Mouse (Mus musculus) common myeloid progenitor, adult 5-6 weeks (primary cell): Measurements from ENCODE around the gene Gm48551. TPM values are rescaled to one million over a fixed set of nuclear protein-coding genes. Genes with fewer than 3 reads are reported as not detected.

Experiments
- ATAC-seq: replicated peaks from 2 replicates; pipeline ENCODE4 v1.8.0; 2016; ENCODE audit warnings: low read depth, mild to moderate bottlenecking, moderate TSS enrichment, inconsistent platforms; ENCODE audit not compliant: poor library complexity, severe bottlenecking
- total RNA-seq: library from RNA; stranded (forward); fragments of 200-1000, 187-1606 nt; gene quantifications from 2 replicates; pipeline ENCODE4 v1.2.3, GENCODE M21; 2017

Gene Gm48551
- total RNA-seq, 1 experiment from 2014 or later: 2.4 TPM

DNA sequence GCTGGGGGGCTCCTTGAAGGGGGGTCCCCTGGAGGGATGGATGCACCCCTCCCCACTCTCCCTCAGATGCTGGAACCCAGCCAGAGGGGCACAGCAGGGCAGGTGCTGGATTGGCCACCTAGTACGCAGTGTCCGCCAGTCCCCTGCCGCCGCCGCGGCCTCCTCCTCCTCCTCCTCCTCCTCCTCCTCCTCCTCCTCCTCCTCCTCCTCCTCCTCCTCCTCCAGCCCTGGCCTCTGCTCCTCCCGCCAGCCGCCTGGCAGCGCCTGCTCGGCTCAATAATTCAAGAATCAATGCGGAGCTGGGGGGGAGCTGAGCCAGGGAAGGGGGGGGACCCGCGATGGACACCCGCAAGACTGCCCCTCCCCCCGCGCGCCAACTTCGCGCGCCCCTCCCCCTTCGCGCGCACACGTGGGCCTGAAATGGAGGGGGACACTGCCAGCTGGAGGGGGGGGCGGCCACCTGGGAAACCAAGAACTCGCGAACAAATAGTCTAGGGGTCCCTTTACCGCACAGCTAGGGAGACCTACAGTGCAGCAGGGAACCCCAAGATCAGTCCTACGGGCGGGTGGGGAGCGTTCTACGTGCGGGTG, 41.9 kb downstream of the Gm48551 start:
- no peak for ATAC-seq

DNA sequence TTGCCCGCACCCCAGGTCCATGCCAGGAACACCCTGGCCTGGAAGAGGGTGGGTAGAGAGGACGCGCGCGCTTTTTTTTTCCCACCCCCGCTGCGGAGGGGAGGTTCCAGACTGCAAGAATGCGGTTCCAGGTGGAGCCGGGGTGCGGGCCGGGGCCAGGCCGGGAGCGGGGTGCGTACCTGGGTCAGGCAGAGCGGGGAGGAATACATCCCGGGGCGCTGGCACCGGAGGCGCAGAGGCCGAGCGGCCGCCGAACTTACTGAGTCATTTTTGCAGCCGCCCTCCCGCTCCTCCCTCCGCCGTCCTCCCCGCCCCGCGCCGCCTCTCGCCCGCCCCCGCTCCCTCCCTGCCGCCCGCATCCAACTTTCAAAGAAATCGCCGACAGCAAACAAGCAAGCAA, 42.6 kb downstream of the Gm48551 start:
- ATAC-seq: no peak

DNA sequence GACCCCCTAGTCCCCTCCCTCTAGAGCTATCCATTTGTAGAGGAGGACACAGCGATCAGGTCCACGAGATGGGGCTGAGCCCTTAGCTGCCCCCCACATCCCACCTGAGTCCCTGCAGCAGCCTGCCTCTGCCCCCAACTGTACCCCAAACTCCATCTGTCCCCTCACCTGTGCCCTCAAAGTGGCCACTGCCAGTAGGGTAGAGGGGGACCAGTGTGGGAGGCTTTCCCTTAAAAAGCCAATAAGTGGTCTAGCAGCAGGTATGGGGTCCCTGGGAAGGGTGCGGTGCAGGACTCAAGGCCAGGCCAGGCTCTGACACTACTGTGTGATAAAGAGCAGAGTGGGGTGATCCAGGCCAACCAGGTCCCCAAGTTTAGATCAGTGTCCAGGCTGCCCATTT, 43.1 kb downstream of the Gm48551 start:
- ATAC-seq: no peak

DNA sequence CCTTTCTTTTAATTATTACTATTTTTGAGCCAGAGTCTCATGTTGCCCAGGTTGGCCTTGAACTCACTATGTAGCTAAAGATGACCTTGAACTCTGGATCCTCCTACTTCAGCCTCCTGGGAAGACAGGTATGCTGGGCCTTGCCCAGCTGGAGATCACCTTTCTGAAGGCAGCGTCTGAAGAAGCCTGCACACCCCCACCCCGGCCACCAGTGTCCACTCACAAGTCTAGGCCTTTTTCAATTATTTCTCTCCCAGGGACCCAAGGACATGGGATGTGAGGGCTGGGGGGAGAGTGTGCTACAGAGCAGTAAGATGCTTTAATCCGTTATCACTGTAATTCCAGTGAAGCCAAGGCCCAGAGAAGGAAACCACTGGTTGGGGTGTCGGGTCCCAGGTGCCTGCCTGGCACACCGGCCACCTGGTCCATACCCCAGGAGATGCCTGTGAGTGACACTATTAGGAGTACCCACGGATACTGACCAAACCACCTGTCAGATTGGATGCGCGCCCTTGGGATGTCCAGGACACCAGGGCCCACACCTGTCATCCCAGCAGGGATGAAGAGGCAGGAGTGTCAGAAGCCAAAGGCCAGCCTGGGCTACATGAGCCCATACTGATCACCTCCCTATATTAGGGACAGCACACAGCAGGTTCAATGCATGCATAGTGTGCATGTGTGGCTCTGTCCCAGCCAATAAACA, 43.7 kb downstream of the Gm48551 start:
- no peak for ATAC-seq

DNA sequence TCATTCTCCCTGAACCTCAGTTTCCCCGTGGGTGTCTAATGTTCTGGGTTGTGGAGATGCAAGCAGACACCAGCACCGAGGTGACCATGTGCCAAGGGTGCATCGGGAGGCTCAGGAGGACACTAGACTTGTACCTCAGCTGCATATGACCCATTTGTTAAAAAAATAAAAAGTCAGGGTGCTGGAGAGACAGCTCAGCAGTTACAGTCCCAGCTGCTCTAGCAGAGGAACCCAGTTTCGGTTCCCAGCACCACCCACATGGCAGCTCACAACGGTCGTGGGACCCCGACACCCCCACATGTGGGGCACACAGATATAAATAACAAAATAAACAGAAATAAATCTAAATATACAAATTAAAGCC, 44.2 kb downstream of the Gm48551 start:
- ATAC-seq: no peak

DNA sequence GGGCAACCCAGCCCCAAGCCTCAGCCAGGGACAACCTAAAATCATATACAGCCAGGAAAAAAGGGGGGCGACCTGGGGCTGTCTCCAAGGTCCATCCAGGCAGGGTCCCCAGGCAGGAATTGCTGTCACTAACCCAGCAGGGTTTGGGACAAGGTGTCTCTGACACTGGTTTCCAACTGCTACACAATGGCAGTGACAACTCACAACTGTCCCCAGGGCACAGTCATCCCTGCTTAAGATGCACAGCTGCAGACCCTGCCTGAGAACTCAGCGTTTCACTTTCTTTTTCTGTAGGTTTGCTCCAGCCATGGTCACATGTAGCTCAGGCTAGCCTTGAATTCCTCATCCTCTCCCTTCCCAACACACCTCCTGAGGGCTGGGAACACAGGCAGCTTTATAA, 44.8 kb downstream of the Gm48551 start:
- ATAC-seq: no peak

DNA sequence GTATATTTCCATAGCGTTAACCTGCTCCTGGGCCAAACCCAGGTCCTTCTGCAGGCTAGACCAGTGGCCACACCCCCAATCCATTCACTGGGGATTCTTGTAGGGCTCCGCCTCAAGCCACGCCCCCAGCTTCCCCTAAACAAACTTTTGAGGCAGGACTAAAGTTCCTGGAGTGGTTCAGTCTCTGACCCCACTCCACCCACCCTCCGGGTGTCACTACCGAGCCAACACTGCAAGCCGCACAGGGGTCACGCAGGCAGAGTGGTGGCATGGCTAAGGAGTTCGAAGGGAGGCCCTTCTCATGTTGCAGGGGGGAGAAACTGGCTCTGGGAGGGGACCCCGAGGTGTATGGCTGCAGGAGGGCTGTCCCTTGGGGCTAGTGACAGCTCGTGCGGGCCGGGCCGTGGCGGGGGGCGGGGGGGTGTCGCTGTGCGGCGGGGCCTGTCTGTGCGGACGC, 45.4 kb downstream of the Gm48551 start:
- ATAC-seq: peak; percentile 40

DNA sequence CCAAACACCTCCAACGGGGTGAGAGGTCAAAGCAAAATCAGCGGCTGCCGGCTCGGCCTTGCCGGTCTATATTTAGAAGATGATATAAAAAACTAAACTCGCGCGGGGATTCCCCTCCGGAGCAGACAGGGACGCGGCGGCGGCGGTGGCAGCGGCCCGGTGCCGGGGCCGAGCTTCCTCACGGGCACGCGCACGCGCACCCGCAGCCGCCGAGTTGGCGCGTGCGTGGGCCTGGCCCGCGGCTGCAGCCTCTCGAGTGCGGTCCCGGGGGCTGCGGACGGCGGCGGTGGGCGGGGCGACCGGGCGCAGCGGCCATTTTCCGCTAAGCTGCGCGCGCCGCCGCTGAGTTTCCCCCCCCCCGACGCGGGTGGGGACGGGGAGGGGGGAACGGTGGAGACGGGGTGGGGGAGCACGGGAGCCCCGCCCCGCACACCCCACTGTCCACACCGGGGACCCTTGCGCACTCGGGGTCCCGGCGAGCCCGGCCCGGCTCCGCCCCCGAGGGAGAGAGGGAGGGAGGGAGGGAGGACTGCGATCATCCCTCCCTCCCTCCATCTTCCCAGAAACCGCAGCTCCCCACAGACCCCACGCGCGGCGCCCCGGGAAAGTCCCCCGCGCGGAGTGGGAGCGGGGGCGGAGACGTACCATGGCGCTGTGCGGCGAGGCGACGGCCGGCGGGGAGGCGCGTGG, 46.0 kb downstream of the Gm48551 start:
- no peak for ATAC-seq

DNA sequence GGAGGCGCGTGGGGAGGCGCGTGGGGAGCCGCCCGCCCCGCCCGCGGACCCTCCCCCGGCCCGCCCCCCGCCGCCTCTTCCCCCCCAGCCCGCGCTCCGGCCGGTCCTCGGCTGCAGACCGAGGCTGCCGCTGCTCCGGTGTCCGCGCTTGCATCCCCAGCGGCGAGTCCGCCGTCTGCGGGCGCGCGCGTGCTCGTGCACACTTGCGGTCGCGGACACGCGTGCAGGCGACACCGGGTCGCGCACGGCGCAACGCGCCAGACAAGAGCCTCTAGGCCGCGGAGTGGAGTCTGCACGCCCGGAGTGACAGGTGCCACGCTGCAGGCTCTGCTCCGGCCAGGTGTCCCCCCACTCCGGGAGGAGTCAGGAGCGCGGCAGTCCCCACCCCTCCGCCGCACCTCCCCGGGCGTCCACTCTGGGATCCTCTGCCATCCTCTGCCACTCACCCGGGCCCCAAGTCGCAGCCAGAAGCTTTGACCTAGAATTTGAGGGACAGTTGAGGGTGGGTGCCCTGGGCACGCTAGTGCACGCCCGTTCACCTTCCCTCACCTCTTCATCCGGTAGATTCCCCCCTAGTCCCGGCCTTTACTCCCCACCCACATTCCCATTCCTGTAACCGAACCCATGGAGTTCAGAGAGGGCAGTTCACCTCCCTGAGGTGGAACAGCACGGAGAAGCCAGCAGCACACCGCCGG, 46.7 kb downstream of the Gm48551 start:
- ATAC-seq: no peak

DNA sequence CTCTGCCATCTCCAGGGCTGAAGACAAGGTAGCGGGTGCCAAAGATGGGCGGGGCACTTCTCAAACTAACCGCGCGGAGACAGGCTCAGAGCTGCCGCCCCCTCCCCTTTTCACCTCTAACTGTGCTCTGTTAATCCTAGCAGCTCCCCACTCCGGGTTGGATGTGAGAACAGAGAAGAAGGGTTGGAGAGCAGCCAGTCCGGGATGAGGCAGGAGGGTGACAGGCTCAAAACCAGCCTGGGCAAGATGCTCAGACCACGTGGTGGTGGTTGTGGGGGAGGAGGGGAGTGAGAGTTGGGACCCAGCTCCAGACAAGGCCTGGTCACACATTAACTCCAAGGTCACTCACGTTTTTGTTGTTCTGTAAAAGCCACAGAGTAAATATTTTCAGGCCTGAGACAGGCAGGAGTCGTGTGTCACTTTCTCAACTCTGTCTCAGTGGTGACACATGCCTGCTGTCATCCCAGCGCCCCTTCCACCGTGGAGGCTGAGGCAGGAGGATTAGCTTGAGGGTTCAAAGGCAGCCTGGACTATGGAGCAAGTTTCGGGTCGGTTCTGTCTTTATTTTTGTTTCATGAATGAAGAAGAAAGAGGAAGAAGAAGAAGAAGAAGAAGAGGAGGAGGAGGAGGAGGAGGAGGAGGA, 47.4 kb downstream of the Gm48551 start:
- ATAC-seq: no peak

DNA sequence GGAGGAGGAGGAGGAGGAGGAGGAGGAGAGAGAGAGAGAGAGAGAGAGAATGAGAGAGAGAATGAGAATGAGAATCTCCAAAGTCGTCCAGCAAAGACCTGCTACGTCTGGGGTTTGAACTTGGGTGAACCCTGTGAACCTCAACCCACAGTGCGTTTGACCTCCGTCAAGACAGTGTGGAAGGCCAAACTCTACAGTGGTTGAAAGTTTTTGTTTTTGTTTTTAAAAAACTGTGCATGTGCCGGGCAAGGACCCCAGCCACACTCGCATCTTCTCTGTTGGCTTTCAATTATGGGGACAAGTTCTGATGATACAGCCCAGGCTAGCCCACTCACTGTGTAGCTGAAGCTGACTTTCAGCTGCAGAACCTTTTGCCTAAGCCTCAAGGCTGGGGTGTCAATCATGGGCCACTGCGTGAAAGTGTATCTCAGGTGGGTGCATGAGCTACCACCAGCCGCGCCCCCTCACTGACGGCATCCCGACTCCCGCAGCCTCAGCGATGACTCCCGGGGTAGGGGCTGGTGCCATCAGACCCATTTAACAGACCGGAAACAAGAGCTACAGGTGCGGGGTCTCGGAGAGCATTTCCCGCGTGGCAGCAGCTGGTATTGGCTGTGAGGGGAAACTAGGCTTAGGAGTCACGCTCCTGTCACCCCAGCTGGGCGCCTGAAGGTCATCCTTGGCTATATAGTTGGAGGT, 48.1 kb downstream of the Gm48551 start:
- no peak for ATAC-seq

DNA sequence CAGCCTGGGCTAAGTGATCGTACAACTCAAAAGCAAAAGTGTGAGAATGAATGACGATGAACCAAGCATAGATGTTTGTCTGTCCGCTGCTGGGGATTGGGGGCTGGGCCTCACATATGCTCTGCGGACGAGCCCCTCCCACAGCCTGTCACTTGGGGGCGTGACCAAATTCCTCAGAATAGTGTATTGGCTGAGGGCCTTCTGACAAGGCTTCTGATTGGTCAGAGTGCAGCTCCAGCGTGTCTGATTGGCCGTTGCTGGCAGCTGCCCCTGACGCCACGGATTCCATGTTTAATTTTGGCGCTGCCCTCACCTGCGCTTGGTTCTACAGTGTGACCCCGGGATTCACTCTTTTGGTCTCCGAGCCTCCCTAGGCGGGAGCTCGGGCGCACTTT, 48.6 kb downstream of the Gm48551 start:
- peak; percentile 66 for ATAC-seq

DNA sequence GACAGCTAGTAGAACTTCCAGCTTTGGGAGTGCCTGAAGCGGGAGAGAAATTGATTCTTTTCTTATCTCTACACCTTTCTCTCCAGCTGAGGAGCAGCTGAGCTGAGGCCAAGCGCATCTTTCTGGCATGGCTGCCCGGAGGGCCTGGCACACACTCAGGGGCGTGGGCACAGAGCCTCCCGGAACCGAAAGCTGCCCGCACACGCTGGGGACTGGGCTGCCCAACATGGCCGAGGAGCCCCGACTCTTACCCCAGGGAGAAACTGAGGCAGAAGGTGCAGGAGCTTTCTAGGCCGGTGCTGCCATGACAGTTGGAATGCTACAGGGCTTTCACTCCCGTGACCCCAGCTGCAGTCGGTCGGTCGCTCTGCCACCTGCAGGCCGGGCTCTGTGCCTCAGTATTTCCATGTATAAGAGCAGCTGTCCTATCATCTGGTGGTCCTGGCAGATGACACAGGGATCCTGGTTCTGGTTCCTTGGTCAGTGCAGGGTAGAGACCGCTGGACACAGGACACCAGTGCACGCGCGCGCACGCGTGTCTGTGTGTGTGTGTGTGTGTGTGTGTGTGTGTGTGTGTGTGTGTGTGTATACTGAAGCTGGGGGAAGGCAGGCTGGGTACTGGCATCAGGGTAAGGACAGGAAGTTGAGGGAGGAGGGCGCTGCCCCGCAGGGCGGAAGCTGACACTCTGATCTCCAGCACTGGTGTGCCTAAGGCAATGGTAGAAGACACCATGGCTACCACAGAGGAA, 49.4 kb downstream of the Gm48551 start:
- ATAC-seq: peak; percentile 37

DNA sequence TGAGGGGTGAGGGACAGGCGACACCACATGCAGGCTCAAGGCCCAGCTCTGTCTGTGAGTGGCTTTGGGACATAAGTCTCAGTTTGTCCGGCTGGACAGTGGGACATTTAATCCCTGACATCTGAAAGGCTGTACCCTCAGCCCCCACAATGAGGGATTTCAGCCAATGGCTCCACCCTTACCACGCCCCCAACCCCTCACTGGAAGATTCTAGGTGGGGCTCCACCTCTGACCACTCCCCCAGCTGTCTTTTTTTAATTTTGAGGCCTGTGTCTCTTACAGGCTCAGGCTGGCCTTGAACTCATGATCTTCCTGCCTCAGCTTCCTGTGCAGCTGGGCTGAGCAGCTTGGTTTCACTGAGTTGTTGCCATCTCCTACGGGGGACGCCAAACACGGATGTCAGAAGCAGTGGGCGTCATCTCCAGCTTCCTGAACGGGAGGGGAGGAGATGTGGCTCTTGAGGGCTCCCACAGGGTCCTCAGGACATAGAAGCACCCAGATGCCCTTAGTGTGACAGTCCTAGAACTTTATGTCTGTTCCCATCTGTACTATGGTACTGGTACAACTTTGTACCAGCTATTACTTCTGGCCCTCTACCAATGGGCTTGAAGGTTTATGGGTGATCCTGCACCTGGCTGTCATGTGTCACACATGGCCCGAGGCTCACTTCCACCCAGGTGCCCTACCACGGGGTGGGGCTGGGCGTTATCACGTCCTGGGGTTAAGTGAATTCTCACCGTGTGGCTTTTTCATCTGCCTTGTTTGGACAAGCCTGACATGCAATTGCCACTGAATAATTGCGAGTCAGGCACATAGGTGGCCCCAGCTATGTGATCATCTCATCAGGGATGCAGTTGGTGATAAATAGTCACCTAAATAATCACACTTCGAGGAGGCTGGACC, 50.3 kb downstream of the Gm48551 start:
- ATAC-seq: no peak

DNA sequence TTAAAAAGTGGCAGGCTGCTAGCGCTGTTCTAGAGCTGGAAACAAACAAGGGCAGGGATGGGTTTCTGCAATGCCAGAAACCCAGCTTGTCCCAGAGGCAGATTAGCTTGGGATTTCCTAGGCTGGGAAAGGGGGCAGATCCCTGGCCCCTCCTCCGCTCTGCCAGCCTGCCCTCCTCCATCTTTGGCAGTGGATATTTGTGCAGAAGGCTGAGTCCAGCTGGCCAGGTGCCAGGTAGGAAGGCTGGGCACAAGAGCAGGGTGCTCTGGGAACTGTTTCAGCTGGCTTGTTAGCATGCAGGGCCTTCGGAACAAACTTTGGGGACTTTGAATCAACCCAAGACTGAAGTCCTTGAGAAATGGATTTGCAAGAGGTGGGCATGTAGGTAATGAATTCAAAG, 51.2 kb downstream of the Gm48551 start:
- no peak for ATAC-seq

DNA sequence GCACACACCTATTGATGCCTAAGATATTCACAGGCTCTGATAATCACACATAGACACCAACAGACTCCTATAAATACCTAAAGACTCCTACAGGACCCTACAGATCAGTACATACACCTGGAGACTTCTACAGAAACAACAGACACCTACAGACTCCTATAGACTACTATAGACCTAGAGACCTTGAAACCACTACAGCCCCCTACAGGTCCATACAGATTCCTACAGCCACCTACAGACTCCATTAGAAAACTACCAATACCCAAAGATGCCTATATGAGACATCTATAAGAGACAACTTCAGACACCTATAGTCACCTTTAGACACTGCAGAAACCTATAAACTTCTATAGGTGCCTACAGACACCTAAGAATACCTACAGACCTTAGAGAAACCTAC, 56.8 kb downstream of the Gm48551 start:
- peak; percentile 89 for ATAC-seq
